Mouse (Mus musculus): Measurements from ENCODE around the gene Ambn. TPM values are rescaled to one million over a fixed set of nuclear protein-coding genes. Genes with fewer than 3 reads are reported as not detected.

Gene Ambn
- polyA plus RNA-seq, 1 experiment from 2014 or later: 0.09 TPM

Other genes starting within 250 kb of the Ambn start
- not detected in 2 replicates for gene Gm7714, start 187.1 kb upstream of the Ambn start, polyA plus RNA-seq (2015; fragmentation: Nextera tagmentation; extraction: Ambion mirVana)
- gene Prol1, start 138.7 kb upstream of the Ambn start, polyA plus RNA-seq (2015; fragmentation: Nextera tagmentation; extraction: Ambion mirVana): not detected in 2 replicates
- gene Amtn, start 79.9 kb upstream of the Ambn start, polyA plus RNA-seq (2015; fragmentation: Nextera tagmentation; extraction: Ambion mirVana): not detected in 2 replicates
- gene Enam, start 32.0 kb downstream of the Ambn start, polyA plus RNA-seq (2015; fragmentation: Nextera tagmentation; extraction: Ambion mirVana): not detected in 2 replicates
- 0.22 and 0.32 TPM in 2 replicates for gene Jchain, start 71.9 kb downstream of the Ambn start, polyA plus RNA-seq (2015; fragmentation: Nextera tagmentation; extraction: Ambion mirVana)
- 49.8 and 50.0 TPM in 2 replicates for gene Utp3, start 98.5 kb downstream of the Ambn start, polyA plus RNA-seq (2015; fragmentation: Nextera tagmentation; extraction: Ambion mirVana)
- gene Rufy3, start 109.0 kb downstream of the Ambn start, polyA plus RNA-seq (2015; fragmentation: Nextera tagmentation; extraction: Ambion mirVana): 241 and 262 TPM in 2 replicates
- 67.9 and 72.3 TPM in 2 replicates for gene Grsf1, start 220.2 kb downstream of the Ambn start, polyA plus RNA-seq (2015; fragmentation: Nextera tagmentation; extraction: Ambion mirVana)

All from forebrain, embryonic 15.5 days (tissue).